Mouse (Mus musculus): ENCODE data around the gene Inip.

The Inip gene

DNA sequence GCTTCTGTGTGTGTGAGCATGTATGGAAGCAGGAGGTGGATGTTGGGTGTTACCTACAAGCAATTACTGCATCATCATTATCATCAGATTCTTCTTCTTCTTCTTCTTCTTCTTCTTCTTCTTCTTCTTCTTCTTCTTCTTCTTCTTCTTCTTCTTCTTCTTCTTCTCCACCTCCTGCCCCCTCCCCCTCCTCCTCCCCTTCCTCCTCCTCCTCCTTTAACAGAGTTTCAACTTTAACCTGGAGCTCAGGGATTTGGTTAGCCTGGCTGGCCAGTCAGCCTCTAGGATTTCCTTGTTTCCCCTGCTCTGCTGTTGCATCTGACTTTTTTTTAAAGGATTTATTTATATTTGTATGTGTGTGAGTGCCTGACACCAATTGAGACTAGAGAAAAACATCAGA lies at the start of gene Inip:
Gene Inip, minus strand, starts transcription at position 101 of the 400 bp plus-strand sequence.
- no peak for DNase-seq (ENCODE audit: low read depth, low spot score)

DNA sequence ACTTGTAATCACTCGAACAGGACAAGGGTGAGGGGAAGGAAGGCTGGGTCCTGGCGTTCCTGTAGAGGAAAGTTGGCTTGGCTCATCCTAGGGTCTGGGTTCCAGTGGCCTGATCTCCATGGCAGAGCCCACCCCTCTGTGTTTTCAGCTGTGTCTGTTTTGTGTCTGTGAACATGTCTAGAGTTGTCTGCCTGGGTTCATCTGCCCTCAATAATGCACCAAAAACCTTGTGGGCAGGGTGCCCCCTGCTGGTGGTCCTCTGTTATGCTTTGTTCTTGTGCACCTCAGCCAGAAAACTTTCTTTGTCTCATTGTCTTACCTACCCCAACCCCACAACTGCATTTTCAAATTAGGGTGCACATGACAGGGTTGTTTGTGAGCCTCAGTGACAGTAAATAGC lies 48.8 kb upstream of the Inip start:
- peak; percentile 38 for DNase-seq (ENCODE audit: low read depth, low spot score)

DNA sequence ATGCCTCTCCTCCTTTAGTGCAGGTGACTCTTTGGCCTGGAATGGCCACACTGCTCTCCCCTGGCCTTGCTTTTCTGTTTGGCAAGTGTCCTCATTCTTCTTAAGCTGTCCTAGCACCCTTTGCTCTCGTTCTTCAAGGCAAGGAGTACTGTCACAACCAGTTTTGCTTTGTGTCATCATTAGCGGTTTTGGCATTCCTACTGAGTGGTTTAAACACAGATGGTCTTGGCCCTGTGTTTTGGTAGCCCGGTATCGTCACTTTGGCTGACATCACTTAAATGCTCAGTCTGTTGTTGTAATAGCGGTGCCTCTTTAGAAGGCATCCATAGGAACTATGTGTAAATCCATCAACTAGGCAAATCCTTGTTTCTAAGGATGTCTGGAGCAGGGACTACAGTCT lies 46.1 kb upstream of the Inip start:
- DNase-seq (ENCODE audit: low read depth, low spot score) = no peak

DNA sequence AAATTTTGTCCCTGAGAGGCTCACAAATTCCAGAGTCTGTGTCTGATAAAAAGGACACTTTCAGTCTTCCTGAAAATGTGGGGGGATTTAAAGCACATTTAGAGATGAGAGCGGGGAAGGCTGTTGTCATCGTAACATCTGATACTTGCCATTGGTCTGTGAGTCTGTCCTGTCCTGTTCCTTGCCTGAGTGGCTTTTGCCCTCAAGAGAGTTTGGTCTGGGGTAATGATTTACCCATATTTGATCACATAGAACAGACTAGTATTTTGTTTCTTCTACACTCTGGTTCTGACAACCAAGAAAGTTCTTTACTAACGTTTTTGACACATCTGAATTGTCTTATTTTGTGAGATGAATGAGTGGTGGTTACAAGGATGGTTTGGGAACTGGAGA lies 43.9 kb upstream of the Inip start:
- DNase-seq (ENCODE audit: low read depth, low spot score) = no peak

DNA sequence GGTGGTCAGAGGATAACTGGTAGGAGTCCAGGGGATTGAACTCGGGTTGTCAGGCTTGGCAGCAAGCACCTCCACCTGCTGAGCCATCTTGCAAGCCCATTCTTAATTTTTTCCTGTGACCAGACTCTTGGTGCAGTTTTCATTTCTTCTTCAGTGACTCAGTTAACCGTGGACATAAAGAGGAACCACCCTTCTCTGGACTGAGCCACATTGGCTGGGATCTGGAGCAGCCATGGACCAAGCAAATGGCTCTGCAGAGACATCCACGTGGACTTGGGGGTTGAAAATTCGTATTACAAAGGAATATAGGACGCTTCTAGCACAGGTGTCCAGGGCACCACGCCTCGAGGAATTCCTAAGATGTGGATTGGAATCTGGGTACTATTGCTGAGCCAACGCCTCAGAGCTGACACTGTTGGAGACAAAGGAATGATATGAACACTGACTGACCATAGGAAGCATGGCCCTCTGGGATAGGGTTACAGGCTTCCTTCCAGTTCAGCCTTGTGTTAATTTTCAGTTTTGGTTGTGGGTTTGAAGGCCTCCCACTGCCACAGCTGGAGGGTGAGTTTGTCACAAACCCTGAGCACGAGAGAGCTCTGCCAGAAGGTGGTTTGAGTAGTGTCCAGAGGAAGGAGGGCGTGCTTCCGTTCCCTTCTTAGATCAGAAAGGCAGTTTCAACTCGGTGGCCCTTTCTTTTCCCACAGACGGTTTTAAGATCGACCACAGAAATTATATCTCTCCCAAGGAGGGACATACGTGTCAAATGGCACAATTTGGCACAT lies 43.3 kb upstream of the Inip start:
- DNase-seq (ENCODE audit: low read depth, low spot score) = no peak

DNA sequence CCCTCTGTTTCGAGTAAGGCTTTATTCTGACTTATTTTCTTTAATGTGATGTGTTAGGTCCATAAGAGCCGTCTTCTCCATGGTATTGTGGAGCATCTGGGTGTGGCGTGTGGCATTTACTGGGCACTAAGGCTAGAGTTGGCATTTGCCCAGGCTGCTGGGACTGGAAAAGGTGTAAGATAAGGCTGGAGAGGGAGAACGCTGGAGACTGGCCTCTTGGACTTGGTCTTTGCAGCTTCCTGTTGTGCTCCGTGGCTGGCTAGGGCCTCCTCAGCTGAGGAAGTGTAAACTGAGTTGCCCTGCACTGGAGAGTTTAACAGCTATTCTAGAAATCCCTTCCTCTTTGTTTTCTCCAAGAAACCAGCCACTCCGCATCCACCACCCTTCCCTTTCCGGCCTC lies 36.3 kb upstream of the Inip start:
- DNase-seq (ENCODE audit: low read depth, low spot score) = no peak

DNA sequence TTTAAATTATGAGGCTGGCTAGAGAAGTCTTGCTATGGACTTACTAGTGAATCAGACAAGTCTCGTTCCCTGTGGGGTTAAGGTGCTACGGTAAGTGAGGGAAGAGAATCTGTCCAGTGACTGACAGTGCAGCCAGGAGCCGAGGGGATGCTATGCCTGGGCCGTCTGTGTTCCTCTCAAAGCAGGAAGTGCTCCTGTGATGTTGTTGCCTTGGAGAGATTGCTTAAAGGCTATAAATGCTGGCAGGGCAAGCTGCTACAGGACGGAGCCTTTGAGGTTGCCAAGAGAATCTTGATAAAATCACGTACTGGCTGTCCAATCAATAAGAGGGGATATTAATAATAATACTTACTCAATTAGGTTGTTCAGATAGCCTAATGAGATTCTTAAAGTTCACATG lies 31.4 kb upstream of the Inip start:
- DNase-seq (ENCODE audit: low read depth, low spot score) = no peak

DNA sequence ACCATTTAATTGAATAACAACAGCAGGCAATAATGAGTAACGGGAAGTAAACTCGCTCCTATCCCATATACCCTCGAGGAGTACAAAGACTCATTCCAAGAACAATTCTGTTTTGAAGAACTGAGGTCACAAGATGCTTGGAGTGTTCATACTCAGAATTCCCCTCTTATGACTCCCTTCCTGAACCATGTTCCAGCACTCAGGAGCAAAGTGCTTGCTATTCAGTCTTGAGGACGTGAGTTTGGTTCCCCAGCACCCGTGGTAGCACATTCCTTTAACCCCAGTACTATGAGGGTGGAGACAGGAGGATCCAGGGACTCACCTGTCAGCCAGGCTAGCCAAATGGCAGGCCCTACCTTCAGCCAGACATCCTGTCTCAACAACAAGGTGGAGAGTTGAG lies 29.6 kb upstream of the Inip start:
- no peak for DNase-seq (ENCODE audit: low read depth, low spot score)

DNA sequence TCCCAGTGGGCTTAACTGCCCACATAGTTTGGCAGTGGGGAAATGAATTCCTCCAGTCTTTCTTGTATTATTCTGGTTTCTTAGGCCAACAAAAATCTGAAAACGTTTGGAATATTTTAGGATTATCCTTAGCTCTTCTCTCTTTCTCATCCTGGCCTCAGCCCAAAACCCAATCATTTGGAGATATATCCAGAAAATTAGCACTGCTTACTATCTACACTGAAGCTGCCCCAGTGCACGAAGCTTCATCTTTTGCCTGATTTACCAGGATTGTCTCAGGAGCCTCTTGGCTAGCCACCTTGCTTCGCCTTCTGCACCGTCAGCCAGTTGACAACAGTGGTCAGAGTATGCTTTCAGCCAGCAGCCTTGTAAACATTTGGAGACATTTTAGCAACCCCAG lies 27.7 kb upstream of the Inip start:
- DNase-seq (ENCODE audit: low read depth, low spot score) = no peak

DNA sequence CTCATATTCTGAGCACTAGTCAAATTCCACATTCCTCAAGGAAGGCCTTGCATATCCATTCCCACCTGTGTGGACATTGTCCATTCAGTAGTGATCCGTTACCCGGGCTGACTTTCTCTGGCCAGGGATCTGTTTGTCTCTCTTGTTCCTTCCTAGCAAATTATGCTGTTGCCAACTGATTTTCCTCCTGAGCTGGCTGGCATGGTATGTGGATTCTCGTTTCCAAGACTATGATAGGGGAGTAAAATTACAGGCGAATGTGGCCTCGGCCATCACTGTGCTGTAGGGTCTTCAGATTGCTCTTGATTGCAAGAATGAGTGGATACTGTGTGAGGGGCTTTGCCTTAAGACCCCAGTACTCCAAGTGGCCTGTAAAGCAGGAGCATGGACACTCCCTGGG lies 25.0 kb upstream of the Inip start:
- DNase-seq (ENCODE audit: low read depth, low spot score) = no peak

DNA sequence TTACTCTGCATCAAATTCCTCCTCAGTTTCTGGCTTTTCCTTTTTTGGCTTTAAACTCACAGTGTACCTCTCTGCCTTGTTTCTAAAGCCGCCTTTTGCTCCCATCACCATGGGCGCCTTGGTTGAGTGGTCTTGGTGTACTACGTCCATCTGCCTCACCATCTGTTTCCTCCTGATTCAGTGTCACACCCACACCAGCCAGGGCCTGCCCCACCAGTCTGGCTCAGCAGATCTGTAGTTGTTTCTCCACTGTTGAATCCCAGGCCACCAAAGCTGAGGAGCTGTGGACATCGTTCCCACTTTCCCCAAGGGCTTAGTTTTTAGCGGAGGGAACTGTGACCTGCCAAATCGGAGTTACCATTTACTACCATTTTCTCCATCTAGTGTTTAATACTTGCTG lies 24.2 kb upstream of the Inip start:
- no peak for DNase-seq (ENCODE audit: low read depth, low spot score)

DNA sequence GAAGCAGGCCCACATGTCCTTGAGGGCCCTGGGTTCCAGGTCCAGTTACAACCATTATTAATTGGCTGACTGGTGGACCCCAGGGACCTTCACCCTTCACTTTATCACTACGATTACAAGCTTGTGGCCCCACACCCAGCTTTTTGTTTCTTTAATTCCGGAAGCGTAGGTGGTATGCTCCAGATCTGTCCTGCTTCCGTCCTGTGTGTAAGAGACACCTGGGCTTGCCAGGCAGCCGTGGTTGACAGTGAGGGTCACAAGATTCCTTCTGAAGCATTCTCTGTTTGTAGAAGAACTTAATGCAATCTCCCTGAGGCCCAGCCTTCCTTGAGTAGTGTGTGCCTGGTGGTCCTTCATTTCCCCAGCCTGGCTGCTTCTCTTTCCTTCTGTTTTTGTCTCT lies 23.5 kb upstream of the Inip start:
- no peak for DNase-seq (ENCODE audit: low read depth, low spot score)

DNA sequence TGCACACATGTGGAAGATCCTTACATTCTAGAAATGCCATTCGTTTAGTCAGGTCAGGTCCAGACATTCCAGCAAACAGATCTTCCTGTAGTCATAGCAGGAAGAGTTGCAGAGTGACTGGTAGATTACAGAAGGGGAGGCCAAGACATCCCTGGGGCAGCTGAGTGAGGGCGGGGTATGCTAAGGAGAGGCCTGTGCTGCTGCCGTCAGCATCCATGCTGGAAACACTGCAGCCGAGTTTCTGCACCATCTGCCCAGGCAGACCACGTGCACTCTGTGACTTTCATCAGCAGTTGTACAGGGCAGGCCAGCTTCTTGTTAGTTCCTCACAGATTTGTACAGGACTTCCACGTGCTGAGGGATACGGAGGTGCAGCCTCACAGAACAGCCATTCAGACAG lies 22.1 kb upstream of the Inip start:
- DNase-seq (ENCODE audit: low read depth, low spot score) = no peak

DNA sequence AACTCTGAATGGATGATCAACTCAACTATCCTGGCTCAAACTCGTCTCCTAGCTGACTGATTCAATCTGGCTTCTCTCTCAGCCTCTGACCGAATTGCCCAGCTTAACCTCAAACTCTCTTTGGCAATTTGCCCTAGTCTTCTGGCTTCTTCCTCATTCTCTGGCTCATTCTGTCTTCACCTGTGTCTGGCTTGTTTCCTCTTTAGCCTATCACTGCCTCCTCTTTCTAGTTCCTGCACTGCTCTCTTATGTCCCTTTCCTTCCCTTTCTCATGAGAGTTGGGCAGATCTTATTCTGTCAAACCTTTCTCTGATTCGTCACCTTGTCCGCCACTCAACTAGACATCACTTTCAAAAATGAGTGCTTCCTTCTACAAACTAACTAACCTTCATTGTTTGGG lies 20.7 kb upstream of the Inip start:
- no peak for DNase-seq (ENCODE audit: low read depth, low spot score)

DNA sequence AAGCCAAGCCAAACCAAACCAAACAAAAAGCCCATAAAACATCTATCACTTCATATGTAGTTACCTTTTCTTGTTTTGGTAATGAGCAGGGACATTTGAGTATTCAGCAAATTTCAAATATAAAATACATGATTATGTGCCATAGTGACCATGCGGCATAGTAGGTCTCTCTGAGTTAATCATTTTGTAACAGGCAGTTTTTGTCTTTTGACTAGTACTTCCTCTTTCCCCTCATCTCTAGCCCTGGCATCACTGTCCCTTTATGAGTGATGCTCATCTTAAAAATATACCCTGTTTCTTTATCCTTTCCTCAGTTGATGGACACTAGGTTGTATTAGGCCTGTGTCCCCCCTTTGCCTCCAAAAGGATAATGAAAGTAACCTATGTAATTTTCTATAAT lies 20.1 kb upstream of the Inip start:
- no peak for DNase-seq (ENCODE audit: low read depth, low spot score)

DNA sequence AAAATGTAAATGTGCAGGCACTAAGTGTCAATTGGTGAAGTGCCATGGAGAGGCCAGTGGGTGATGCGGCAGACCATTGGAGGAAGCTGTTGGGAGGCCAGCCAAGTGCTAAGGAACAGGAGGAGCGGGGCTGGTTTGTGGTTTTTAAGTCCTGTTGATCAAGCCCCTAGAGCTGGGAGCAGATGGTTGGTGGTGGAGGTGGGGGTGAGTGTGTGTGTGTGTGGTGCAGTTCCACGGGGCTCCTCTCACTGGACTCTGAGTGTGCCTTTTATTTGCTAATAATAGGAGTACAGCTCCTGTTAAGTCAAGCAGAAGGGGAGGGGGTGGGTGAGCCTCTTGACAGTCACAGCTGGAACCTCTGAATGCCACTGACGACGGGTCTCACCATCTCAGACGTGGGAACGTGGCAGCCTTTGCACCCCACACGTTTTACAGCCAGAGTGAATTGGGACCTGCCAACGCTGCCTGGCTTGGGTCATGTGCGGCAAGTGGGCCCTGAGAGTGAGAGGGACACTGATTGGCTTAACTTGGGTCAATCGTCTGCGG lies 18.2 kb upstream of the Inip start:
- no peak for DNase-seq (ENCODE audit: low read depth, low spot score)

DNA sequence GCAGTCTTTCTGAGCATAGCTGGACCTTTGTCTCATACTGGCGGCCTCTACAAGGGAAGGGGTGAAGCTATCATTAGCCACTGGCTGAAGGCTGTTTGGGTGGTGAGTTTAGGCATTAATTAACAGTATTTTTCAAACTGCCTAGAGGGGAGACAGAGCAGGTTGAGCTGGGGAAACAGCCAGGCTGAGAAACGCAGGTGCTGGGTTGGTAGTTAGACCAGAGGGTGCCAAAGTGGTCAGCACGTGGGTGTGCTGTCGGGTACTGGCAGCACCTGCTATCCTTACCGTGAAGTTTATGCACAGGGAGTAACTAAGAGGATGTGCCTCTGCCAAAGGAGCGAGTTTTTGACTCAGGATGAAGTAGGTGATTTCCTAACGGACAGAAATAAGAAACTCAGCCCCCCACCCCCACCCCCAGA lies 17.7 kb upstream of the Inip start:
- no peak for DNase-seq (ENCODE audit: low read depth, low spot score)

DNA sequence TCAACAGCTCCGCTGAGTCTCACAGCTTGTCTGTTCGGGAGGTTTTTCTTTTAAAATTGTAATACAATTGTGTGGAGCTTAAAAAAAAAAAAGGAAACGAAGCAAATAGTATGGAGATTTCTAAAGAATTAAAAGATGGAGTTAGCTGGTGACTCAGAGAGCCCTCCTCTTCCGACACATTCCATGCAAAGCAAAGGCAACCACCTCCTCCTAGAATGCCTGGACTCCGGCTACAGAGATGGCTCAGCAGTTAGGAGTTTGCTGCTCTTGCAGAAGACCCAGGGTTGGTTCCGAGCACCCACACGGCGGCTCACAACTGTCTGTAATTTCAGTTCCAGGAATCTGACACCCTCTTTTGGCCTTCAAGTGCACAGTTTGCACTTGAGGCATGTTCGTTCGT lies 17.1 kb upstream of the Inip start:
- DNase-seq (ENCODE audit: low read depth, low spot score) = no peak

DNA sequence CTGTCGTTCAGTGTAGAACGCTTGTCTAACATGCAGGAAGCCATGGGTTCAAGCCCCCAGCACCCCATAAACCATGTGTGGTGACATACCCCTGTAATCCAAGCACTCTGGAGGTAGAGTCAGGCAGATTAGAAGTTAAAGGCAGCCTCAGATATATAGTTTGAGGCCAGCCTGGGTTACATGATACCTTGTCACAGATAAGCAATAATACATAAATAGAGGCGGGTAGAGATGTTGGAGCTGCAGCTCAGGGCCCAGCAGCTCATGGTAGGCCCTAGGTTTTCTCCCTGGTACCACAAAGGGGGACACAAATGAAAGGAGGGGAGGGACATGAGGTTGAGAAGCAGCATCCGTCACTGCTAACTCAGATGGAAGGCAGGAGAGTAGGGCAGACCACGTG lies 16.4 kb upstream of the Inip start:
- no peak for DNase-seq (ENCODE audit: low read depth, low spot score)

DNA sequence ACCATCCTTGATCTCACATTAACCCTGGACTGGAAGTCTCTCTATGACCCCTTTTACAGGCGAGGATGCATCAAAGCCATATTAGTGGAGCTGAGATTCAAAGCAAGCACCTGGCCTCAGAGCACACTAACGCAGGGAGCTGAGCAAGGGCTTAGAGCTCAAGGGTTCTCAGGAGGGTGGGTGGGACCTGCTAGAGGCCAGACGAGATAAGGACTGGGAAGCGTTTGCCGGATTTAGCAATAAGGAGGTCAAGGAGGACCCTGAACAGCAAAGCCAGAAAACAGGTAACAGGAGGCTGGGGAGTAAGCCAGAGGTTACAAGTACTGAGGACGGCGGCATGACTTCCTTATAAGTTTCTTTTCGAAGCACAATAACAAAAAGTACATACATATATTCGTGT lies 15.1 kb upstream of the Inip start:
- no peak for DNase-seq (ENCODE audit: low read depth, low spot score)

DNA sequence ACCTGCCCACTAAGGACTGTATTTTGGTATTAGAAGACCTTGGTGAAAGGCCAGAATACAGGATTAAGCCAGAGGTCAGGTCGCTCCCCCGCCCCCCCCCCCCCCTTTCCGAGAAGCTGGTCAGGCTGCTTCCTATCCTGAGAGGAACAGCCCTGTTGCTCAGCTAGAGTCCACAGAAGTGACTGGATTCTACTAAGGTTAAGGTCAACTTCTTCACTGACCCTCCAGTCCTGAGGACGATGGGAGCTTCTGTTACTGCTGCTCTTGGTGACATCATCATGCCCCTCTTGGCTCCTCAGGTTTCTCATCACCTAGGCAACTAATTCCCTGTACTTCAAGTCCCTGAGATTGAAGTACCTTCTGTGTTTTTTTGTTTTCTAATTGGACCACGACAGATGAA lies 14.6 kb upstream of the Inip start:
- DNase-seq (ENCODE audit: low read depth, low spot score) = no peak

DNA sequence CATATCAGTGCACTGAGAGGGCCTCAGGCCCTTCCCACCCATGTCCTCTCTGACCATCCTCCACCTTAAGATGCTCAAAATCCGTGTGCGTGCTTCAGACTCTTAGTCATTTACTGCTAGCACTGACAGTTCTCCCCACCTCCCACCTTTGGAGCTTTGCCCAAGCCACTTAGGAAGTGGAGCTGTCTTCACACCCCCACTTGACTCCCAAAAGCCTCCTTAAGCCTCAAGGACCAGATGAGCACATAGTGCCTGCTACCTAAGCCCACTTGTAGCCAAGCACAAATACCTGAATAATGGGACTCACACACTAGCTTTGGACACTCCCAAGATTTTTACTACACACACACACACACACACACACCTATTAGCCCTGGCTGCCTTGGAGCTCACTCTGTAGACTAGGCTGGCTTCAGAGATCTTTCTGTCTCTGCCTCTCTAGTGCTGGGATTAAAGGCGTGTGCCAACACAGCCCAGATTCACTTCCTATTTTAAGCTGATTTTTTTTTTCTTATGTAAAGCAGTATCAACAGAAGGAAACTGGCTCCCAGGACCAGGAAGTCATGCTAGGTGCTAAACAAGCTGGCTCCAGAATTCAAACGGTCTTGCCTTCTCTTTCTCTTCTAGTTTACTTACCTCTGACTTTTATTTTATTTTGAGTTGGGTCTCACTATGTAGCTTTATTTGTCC lies 13.9 kb upstream of the Inip start:
- DNase-seq (ENCODE audit: low read depth, low spot score) = no peak

DNA sequence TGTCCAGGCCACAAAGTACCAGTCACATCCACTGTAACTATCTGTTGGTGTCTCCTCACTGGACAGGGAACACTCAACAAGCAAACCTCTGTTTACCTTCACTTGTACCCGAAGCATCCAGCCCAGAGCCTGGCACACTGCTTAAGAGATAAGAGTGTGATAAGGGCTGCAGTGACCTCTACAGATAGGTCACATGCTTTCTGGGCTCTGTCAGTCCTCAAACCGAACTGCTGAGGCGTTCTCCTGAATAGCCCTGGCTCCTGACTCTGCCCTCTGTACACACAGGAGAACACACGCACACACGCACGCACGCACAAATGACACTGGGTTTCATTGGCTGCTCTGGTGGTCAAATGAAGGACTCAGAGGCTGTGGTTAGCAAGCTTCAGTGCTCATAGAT lies 12.7 kb upstream of the Inip start:
- no peak for DNase-seq (ENCODE audit: low read depth, low spot score)
